Mouse (Mus musculus) 416B (cell line): Measurements from ENCODE around the gene Tpsb2.
A peak's percentile ranks its signal among the peaks of the same experiment; 100 is the strongest.

ENCODE experiments used
- DNase-seq: peaks from one replicate; pipeline ENCODE4 v3.0.0; 2011; ENCODE audit warnings: low read depth

The Tpsb2 gene

DNA sequence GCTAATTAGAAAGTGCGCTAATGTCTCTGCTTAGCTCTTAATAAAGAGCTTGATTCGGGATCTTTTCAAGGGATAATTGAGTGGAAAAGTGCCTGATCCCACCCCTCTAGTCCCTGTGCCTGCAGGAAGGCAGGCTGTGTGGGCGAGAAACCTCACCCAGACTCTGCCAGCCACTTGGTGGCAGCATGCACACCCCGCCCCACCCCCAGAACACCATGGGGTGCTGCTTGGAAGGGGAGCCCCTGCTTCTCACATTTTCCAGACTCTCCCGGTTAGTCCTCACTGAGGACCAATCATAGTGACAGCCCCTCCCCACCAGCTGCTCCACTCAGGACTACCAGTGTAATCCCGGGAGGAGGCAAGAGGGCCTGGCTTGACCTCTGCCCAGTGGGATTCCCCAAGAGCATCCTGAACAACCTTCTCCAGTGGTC lies 39.9 kb downstream of the Tpsb2 start:
- no peak for DNase-seq

GRCm38 (mm10) chr17:25407352-25407751 lies 41.2 kb downstream of the Tpsb2 start:
- DNase-seq = no peak

- no peak for DNase-seq
Observed at GRCm38 (mm10) chr17:25408302-25408999, 42.3 kb downstream of the Tpsb2 start.

DNA sequence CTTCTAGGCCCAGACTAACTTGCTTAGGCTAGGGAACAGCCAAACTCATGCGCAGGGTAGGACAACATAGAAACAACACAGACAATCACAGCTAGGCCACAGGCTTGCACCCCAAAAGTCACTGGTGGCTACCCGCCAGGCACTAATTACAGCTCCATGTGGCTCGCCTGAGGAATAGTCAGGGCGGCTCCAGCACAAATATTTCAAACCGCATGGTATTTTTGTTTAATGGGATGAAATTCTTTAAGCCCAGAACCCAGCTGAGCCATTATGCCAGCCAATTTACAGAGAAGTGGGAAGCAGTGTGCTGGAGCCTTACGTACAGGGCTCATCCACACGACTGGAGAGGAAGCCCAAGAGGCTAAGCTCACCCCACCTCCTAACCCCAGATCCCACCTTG lies 43.5 kb downstream of the Tpsb2 start:
- DNase-seq = no peak

GRCm38 (mm10) chr17:25410180-25410579 lies 44.1 kb downstream of the Tpsb2 start:
- no peak for DNase-seq

- no peak for DNase-seq
Observed at GRCm38 (mm10) chr17:25410786-25411185, 44.7 kb downstream of the Tpsb2 start.

DNA sequence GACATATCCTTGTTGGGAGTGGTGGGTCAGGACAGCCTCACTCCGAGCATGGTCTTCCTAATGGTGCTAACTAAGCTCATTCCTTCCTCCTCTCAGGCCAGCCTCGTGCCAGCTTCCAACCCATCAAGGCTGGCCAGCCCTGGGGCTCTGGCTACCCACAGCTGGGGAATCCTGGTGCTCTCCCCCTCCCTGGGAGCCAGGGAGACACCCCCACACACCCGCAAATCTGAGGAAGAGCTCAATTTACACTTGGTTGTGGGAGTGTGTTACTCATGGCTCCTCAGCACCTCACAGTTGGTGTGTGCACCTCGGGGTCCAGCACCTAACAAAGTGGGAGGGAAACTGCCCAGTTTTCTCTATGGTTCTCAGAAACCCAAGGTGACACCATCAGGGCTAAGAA lies 45.1 kb downstream of the Tpsb2 start:
- no peak for DNase-seq

GRCm38 (mm10) chr17:25414209-25414608 lies 48.1 kb downstream of the Tpsb2 start:
- DNase-seq = no peak

DNA sequence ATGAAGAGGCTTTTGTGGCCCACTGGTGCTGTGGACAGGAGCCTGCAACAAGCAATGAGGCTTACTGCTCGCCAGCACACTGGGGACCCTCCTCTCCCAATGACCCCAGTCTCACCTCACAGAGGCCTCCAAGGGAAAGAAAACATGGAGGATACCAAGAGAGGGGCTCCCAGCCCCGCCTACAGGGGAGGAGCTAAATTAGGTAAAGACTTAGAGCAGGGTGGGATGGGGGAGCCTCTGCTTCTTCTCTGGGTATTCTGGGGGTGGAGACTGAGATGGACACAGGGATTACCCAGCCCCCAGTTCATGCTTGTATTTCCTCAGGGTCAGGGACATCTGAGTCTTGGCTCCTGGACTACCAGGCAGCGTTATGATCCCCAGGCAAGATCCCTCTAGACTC lies 48.8 kb downstream of the Tpsb2 start:
- no peak for DNase-seq

- DNase-seq = no peak
Observed at GRCm38 (mm10) chr17:25415421-25415913, 49.4 kb downstream of the Tpsb2 start.

- no peak for DNase-seq
Observed at GRCm38 (mm10) chr17:25416219-25416618, 50.1 kb downstream of the Tpsb2 start.

- DNase-seq = peak; percentile 11
Observed at GRCm38 (mm10) chr17:25417990-25418389, 51.9 kb downstream of the Tpsb2 start.
